Mouse (Mus musculus) NIH3T3 (cell line): ENCODE measurements around the gene Krt86.
A peak's percentile ranks its signal among the peaks of the same experiment; 100 is the strongest.

Experiments used
- DNase-seq: peaks from one replicate; pipeline ENCODE4 v3.0.0-alpha.2; 2012; ENCODE audit warnings: low read depth

The Krt86 gene

GRCm38 (mm10) chr15:101472952-101473528 lies at the start of gene Krt86:
Gene Krt86, plus strand, starts transcription at chr15:101473478.
- DNase-seq = peak; percentile 93

- peak; percentile 68 for DNase-seq
These were observed 48.4 kb upstream of the Krt86 start for GRCm38 (mm10) chr15:101424914-101425313.

- DNase-seq = no peak
These were observed 36.7 kb upstream of the Krt86 start for GRCm38 (mm10) chr15:101436611-101437010.

- no peak for DNase-seq
These were observed 34.7 kb upstream of the Krt86 start, which contains the start of gene Krt87 for GRCm38 (mm10) chr15:101438555-101438954. Gene Krt87, minus strand, starts transcription at chr15:101438804.

GRCm38 (mm10) chr15:101440837-101441236 lies 32.4 kb upstream of the Krt86 start:
- DNase-seq = no peak

GRCm38 (mm10) chr15:101446572-101446971 lies 26.7 kb upstream of the Krt86 start:
- no peak for DNase-seq

GRCm38 (mm10) chr15:101447444-101447843 lies 25.8 kb upstream of the Krt86 start, which contains the start of gene Krt88:
Gene Krt88, plus strand, starts transcription at chr15:101447744.
- DNase-seq = no peak

- peak; percentile 72 for DNase-seq
These were observed 20.1 kb upstream of the Krt86 start for GRCm38 (mm10) chr15:101453093-101453736.

- DNase-seq = peak; percentile 62
These were observed 18.5 kb upstream of the Krt86 start for GRCm38 (mm10) chr15:101454774-101455173.

- DNase-seq = peak; percentile 93
These were observed 18.0 kb upstream of the Krt86 start for GRCm38 (mm10) chr15:101455292-101455691.

GRCm38 (mm10) chr15:101455891-101456290 lies 17.4 kb upstream of the Krt86 start:
- DNase-seq = peak; percentile 65

- DNase-seq = peak; percentile 94
These were observed 14.8 kb upstream of the Krt86 start for GRCm38 (mm10) chr15:101458361-101458930.

- DNase-seq = peak; percentile 72
These were observed 14.0 kb upstream of the Krt86 start for GRCm38 (mm10) chr15:101459283-101459682.

- DNase-seq = no peak
These were observed 9.6 kb upstream of the Krt86 start, which contains the start of gene Krt81 for GRCm38 (mm10) chr15:101463651-101464050. Gene Krt81, minus strand, starts transcription at chr15:101463751.

- DNase-seq = no peak
These were observed 4.2 kb upstream of the Krt86 start for GRCm38 (mm10) chr15:101469093-101469492.

GRCm38 (mm10) chr15:101479007-101479665 lies 5.9 kb downstream of the Krt86 start:
- no peak for DNase-seq

GRCm38 (mm10) chr15:101479666-101480060 lies 6.4 kb downstream of the Krt86 start:
- DNase-seq = no peak

- peak; percentile 79 for DNase-seq
These were observed 8.8 kb downstream of the Krt86 start for GRCm38 (mm10) chr15:101482056-101482455.

- DNase-seq = peak; percentile 59
These were observed 10.4 kb downstream of the Krt86 start for GRCm38 (mm10) chr15:101483646-101484045.

- peak; percentile 29 for DNase-seq
These were observed 11.7 kb downstream of the Krt86 start for GRCm38 (mm10) chr15:101484939-101485338.

- no peak for DNase-seq
These were observed 12.8 kb downstream of the Krt86 start for GRCm38 (mm10) chr15:101485911-101486635.

GRCm38 (mm10) chr15:101491431-101491830 lies 18.2 kb downstream of the Krt86 start, which contains the start of gene Krt83:
Gene Krt83, minus strand, starts transcription at chr15:101491512.
- no peak for DNase-seq
